Mouse (Mus musculus) stomach, postnatal 0 days (tissue): ENCODE data around the gene Crim1.

ENCODE experiments used
- CTCF ChIP-seq: IDR thresholded peaks from 2 replicates; pipeline ENCODE4 v1.5.1; 2016; ENCODE audit warnings: antibody characterized with exemption, low read depth, mild to moderate bottlenecking, moderate library complexity
- EP300 ChIP-seq: optimal IDR thresholded peaks from 2 replicates; pipeline ENCODE3; 2016; ENCODE audit warnings: antibody characterized with exemption

DNA sequence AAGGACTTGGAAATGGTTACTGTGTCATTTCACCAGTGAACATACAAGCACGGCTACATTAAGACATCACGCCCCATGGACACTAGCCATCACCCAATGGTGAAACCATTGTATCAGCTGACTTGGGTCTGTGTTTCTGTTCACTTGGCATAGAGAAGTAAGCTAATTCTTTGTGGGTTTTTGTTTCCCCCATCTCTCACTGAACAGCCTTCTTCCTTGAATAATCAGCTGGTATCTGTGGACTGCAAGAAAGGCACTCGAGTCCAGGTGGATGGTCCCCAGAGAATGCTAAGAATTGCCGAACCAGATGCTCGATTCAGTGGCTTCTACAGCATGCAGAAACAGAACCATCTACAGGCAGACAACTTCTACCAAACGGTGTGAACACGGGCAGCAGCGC lies 173.8 kb downstream of the Crim1 start:
- TF ChIP-seq CTCF (no peak), EP300 (no peak)
